Mouse (Mus musculus) gastrocnemius, postnatal 36 days (tissue): ENCODE data around the gene BC005624. TPM values are rescaled to one million over a fixed set of nuclear protein-coding genes. Genes with fewer than 3 reads are reported as not detected.
"Not testable (repeated sequence)": the region's sequence is repeated elsewhere in the genome, so short reads cannot be mapped to it uniquely, and the experiment has no call there.

Source experiments
- DNase-seq, 2 experiments: peaks; one replicate each; pipeline ENCODE4 v3.0.0; 2022
- intact Hi-C: fragments of 180-260 bp; cut with DNase I; formaldehyde crosslinking; loops from one replicate; pipeline ENCODE4 v1.15.1; 2025
- total RNA-seq, 2 experiments: library from RNA; stranded (reverse); gene quantifications; 2 replicates each; pipeline ENCODE4 v1.2.3; 2021

Gene BC005624
- total RNA-seq, 2 experiments from 2014 or later = 19.8 to 22.8 TPM

- intact Hi-C loops = loop anchor here (5.0 kb wide), 2 partner anchors 106 to 496 kb away; no protein-coding TSS in a partner anchor
- no peak for DNase-seq
Measured at GRCm38 (mm10) chr2:30933032-30933431, 49.0 kb downstream of the BC005624 start.

DNA sequence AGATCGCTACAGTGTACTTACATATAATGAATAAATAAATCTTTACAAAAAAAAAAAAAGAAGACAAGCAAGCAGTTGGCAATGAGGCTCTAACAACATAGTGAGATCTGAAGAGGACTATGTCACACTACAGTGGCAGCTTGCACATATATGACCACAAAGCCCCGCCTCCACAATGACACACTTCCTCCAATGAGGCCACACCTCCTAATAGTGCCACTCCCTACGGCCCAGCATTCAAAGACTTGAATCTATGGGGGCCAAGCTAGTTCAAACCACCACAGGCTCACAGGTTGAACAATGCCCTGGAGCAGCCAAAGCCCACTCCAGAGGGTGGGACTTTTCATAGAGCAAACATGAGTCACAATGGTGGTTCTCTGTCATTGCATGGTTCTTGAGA lies 50.1 kb downstream of the BC005624 start:
- DNase-seq = no peak
- intact Hi-C loops = loop anchor here (5.0 kb wide), 2 partner anchors 105 to 495 kb away; no protein-coding TSS in a partner anchor

GRCm38 (mm10) chr2:30930846-30931245 lies 51.2 kb downstream of the BC005624 start:
- intact Hi-C loops = loop anchor here (5.0 kb wide), 2 partner anchors 104 to 494 kb away; no protein-coding TSS in a partner anchor
- not testable (repeated sequence) for DNase-seq

GRCm38 (mm10) chr2:30929483-30930045 lies 52.4 kb downstream of the BC005624 start, which contains the start of gene Ptges:
Ptges (minus strand) TSS chr2:30929863.
- intact Hi-C loops = loop anchor here (2.0 to 5.0 kb wide), 3 partner anchors 39 to 492 kb away; no protein-coding TSS in a partner anchor
- DNase-seq = peak; percentile 57 to 74

- intact Hi-C loops = loop anchor here (2.0 kb wide), 1 partner anchor 38 kb away; no protein-coding TSS in a partner anchor
- peak; percentile 44 to 45 for DNase-seq
Measured at GRCm38 (mm10) chr2:30928893-30929482, 53.0 kb downstream of the BC005624 start.

DNA sequence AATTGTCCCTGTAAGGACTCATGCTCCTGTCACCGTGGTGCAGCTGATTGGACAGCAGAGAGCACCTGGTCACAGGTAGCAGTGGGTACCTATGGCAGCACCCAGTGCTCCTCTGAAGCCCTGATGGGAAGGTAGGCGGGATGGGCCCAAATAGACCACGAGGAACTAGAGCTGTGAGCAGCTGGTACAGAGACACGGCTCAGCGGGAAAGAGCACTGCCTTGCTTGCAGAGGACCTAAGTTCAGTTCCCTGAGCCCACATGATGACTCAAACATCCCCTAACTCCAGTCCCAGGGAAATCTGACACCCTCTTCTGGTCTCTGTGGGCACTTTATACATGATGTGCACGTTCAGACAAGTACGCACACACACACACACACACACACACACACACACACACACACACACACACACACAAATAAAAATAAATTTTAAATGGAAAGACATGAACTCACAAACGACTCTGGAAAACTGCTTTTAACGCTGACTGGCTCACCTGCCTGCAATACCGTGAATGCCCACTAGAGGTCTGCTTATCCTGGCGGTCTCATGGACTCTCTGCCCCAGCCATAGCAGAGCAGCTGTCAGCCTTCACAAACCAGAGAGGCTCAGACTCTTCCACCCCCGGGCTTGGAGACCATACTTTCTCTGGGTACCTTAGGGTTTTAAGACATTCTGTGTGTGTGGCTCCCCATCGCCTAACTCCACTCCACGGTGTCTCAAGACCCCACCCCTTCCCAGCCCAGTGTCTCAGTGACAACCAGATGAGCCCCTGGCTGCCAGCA lies 54.0 kb downstream of the BC005624 start:
- intact Hi-C loops = loop anchor here (2.0 kb wide), 1 partner anchor 37 kb away; no protein-coding TSS in a partner anchor
- DNase-seq = peak; percentile 69 to 80

DNA sequence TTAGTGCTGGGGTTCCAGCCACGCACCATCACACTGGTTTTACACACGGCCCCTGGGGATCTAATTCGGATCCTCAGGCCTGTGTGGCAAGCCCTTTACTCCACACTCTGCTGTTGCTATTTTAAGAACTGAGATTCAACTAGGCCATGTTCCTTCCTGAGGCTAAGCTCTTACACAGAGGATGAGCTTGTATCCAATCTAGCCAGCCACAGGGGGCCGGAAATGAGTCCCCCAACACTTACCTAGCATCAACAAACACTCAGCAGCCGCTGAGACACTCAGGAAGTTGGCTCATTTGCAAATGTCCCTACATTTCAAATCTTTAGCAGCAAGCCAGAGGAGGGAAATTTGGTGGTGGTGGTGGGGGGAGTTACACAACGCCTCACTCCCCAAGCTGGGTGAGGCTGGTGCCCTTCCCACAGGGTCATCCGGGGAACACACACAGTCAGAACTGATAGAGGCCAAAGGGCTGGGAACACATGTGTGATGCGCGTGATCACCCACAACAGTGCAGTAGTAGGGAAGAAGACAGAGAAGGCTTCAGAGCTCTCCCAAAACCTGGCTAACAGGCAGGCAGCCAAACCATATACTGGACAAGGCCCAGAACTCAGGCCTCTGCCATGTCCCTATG lies 54.7 kb downstream of the BC005624 start:
- intact Hi-C loops = no loop called here
- no peak for DNase-seq

- DNase-seq = no peak
- intact Hi-C loops = no loop called here
Measured at GRCm38 (mm10) chr2:30926381-30926780, 55.6 kb downstream of the BC005624 start.

DNA sequence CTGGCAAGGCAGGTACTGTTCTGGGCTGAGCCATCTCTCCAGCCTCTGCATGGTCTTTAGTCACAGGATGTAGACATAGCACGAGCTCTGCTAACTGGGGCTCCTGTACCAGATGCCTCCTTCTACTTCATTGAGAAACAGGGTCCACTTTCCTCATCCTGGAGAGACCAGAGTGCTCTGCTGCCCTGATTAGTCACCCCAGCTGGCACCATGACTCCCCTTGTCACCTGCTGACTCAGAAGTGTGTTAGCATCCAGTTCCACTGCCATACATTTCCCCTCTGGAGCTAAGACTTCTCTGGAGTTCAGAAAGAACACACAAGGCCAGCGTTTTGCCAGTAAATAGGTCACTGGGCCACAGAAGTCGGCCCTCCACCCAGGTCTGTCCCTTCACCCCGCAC lies 56.8 kb downstream of the BC005624 start:
- no peak for DNase-seq
- intact Hi-C loops = no loop called here

- DNase-seq = no peak
- intact Hi-C loops = no loop called here
Measured at GRCm38 (mm10) chr2:30923099-30923498, 58.9 kb downstream of the BC005624 start.

Other genes with a start within 250 kb of the BC005624 start
- 1 to 10 TPM; 1.3 to 5.3 TPM for gene 1700001O22Rik, start 178.5 kb downstream of the BC005624 start, total RNA-seq
- gene Ntmt1, start 174.4 kb downstream of the BC005624 start, total RNA-seq = 10 to 100 TPM; 13.0 to 15.9 TPM
- gene Asb6, start 151.9 kb downstream of the BC005624 start, total RNA-seq = 1 to 10 TPM; 6.6 to 7.6 TPM
- gene Prrx2, start 147.2 kb downstream of the BC005624 start, total RNA-seq = 1 to 10 TPM; 1.9 to 2.4 TPM
- 1 to 10 TPM; 3.0 to 6.5 TPM for gene Ptges, start 52.3 kb downstream of the BC005624 start, total RNA-seq
- gene Tor1b, start 29.2 kb downstream of the BC005624 start, total RNA-seq = 10 to 100 TPM; 19.0 to 22.7 TPM
- gene Tor1a, start 14.3 kb downstream of the BC005624 start, total RNA-seq = 1 to 10 TPM; 4.1 to 5.1 TPM
- 1 to 10 TPM; 6.6 to 8.7 TPM for gene Usp20, start 78 bp upstream of the BC005624 start, total RNA-seq
- 10 to 100 TPM; 10.6 to 10.7 TPM for gene Fnbp1, start 159.8 kb upstream of the BC005624 start, total RNA-seq
- gene Gpr107, start 170.1 kb upstream of the BC005624 start, total RNA-seq = 10 to 100 TPM; 19.2 to 23.8 TPM